Mouse (Mus musculus) retina, postnatal 1 day (tissue): ENCODE measurements around the gene Sys1.

Experiments
- DNase-seq: peaks from one replicate; pipeline ENCODE4 v3.0.0-alpha.2; 2012

Gene Sys1

GRCm38 (mm10) chr2:164453887-164454500 lies 2.8 kb upstream of the Sys1 start:
- DNase-seq, result no peak

- no peak for DNase-seq
Measured at GRCm38 (mm10) chr2:164454846-164455245, 1.9 kb upstream of the Sys1 start.

- DNase-seq, result no peak
Measured at GRCm38 (mm10) chr2:164455421-164456190, 1.2 kb upstream of the Sys1 start.

GRCm38 (mm10) chr2:164456413-164456812 lies 351 bp upstream of the Sys1 start:
- DNase-seq, result no peak

GRCm38 (mm10) chr2:164457942-164458341 lies 1.2 kb downstream of the Sys1 start:
- DNase-seq, result no peak

GRCm38 (mm10) chr2:164458535-164458934 lies 1.8 kb downstream of the Sys1 start:
- DNase-seq, result no peak

GRCm38 (mm10) chr2:164460745-164461551 lies 4.2 kb downstream of the Sys1 start, which contains the start of gene Gm20458:
Gm20458 (plus strand) TSS chr2:164460967.
- peak; percentile 99 for DNase-seq

- no peak for DNase-seq
Measured at GRCm38 (mm10) chr2:164465161-164465560, 8.4 kb downstream of the Sys1 start.

- no peak for DNase-seq
Measured at GRCm38 (mm10) chr2:164466787-164467186, 10.0 kb downstream of the Sys1 start.

GRCm38 (mm10) chr2:164470254-164470653 lies 13.5 kb downstream of the Sys1 start:
- DNase-seq, result peak; percentile 71

- no peak for DNase-seq
Measured at GRCm38 (mm10) chr2:164473624-164474023, 16.9 kb downstream of the Sys1 start, which contains the start of gene Trp53tg5. Trp53tg5 (minus strand) TSS chr2:164473724.

GRCm38 (mm10) chr2:164485681-164486257 lies 29.0 kb downstream of the Sys1 start, which contains the start of gene Dbndd2:
Dbndd2 (plus strand) TSS chr2:164486106.
- DNase-seq, result no peak

GRCm38 (mm10) chr2:164486258-164487114 lies 29.7 kb downstream of the Sys1 start:
- peak; percentile 75 for DNase-seq

- DNase-seq, result no peak
Measured at GRCm38 (mm10) chr2:164487115-164487527, 30.4 kb downstream of the Sys1 start.

- no peak for DNase-seq
Measured at GRCm38 (mm10) chr2:164487812-164488211, 31.0 kb downstream of the Sys1 start.

GRCm38 (mm10) chr2:164494126-164494525 lies 37.4 kb downstream of the Sys1 start:
- no peak for DNase-seq

GRCm38 (mm10) chr2:164496331-164496730 lies 39.6 kb downstream of the Sys1 start:
- no peak for DNase-seq

- peak; percentile 93 for DNase-seq
Measured at GRCm38 (mm10) chr2:164496847-164497690, 40.3 kb downstream of the Sys1 start, which contains the start of gene Pigt. Pigt (plus strand) TSS chr2:164497520.

GRCm38 (mm10) chr2:164497691-164498268 lies 41.0 kb downstream of the Sys1 start:
- no peak for DNase-seq

GRCm38 (mm10) chr2:164499317-164499716 lies 42.6 kb downstream of the Sys1 start:
- no peak for DNase-seq
